Mouse (Mus musculus): Measurements from ENCODE around the gene Zfp568.
A peak's percentile ranks its signal among the peaks of the same experiment; 100 is the strongest.

The Zfp568 gene

GRCm38 (mm10) chr7:30050882-30051548 lies 67.3 kb downstream of the Zfp568 start, which contains the start of gene Zfp14:
TSS of gene Zfp14 (minus strand) at chr7:30051380.
- DNase-seq (ENCODE audit: extremely low spot score, low spot score) = peak; percentile 85

GRCm38 (mm10) chr7:30053591-30053990 lies 69.8 kb downstream of the Zfp568 start:
- DNase-seq (ENCODE audit: extremely low spot score, low spot score) = no peak

GRCm38 (mm10) chr7:30060341-30060740 lies 76.6 kb downstream of the Zfp568 start:
- no peak for DNase-seq (ENCODE audit: extremely low spot score, low spot score)

GRCm38 (mm10) chr7:30062478-30062877 lies 78.7 kb downstream of the Zfp568 start:
- DNase-seq (ENCODE audit: extremely low spot score, low spot score) = no peak

GRCm38 (mm10) chr7:30064622-30065021 lies 80.9 kb downstream of the Zfp568 start:
- no peak for DNase-seq (ENCODE audit: extremely low spot score, low spot score)

- DNase-seq (ENCODE audit: extremely low spot score, low spot score) = peak; percentile 84
Measured at GRCm38 (mm10) chr7:30072146-30073028, 88.6 kb downstream of the Zfp568 start, which contains the start of gene Zfp82. TSS of gene Zfp82 (minus strand) at chr7:30072900.
